Mouse (Mus musculus) olfactory bulb, adult 2 months (tissue): ENCODE measurements around the gene Vav3.

Experiments
- CTCF ChIP-seq: fragments of 200-500 bp; IDR thresholded peaks from 2 replicates; pipeline ENCODE4 v1.5.1; 2012; ENCODE audit warnings: low read depth, mild to moderate bottlenecking, low read length, moderate library complexity; ENCODE audit not compliant: insufficient read depth
- POLR2A ChIP-seq: fragments of 200-500 bp; IDR thresholded peaks from 2 replicates; pipeline ENCODE4 v1.6.1; 2012; ENCODE audit warnings: mild to moderate bottlenecking, low read depth, low read length, moderate library complexity; ENCODE audit not compliant: insufficient read depth

GRCm38 (mm10) chr3:109652860-109653631, 312.6 kb downstream of the Vav3 start:
- TF ChIP-seq CTCF, result no peak
- TF ChIP-seq POLR2A, result no peak
